Mouse (Mus musculus) gastrocnemius, adult 2 months (tissue): ENCODE data around the gene Srpr. TPM values are rescaled to one million over a fixed set of nuclear protein-coding genes. Genes with fewer than 3 reads are reported as not detected.

ENCODE experiments used
- DNase-seq: peaks from one replicate; pipeline ENCODE4 v3.0.0; 2022
- H3K27ac ChIP-seq: fragments of 200-600 bp; 2 replicates; pipeline ENCODE4 v1.8.1; 2022; ENCODE audit warnings: mild to moderate bottlenecking
- H3K4me3 ChIP-seq: fragments of 200-600 bp; 2 replicates; pipeline ENCODE4 v1.8.1; 2022; ENCODE audit warnings: mild to moderate bottlenecking, moderate library complexity
- CTCF ChIP-seq: fragments of 200-600 bp; IDR thresholded peaks from 2 replicates; pipeline ENCODE4 v1.8.1; 2022; ENCODE audit warnings: antibody characterized with exemption, mild to moderate bottlenecking, moderate library complexity
- intact Hi-C: fragments of 180-260 bp; cut with DNase I; formaldehyde crosslinking; loops from one replicate; pipeline ENCODE4 v1.15.1; 2025
- long read RNA-seq, 2 experiments: library from polyadenylated mRNA; stranded (forward); transcript quantifications; one replicate each; pipeline ENCODE4 v2.0.0; 2021
- total RNA-seq, 2 experiments: library from RNA; stranded (reverse); gene quantifications; 2 replicates each; pipeline ENCODE4 v1.2.3; 2021

Gene Srpr
- 100 to 1,000 TPM; 222 to 262 TPM for total RNA-seq
- long read RNA-seq, experiment 1, transcript Srpr-201 (14 exons, 2,993 nt): major isoform, 521 of 567 reads
- long read RNA-seq, experiment 1, partial matches to known transcripts: 20 of 567 reads
- long read RNA-seq, experiment 1, other reads (novel, unspliced or antisense): 26 of 567 reads
- long read RNA-seq, experiment 2, transcript Srpr-201 (14 exons, 2,993 nt): major isoform, 526 of 572 reads
- long read RNA-seq, experiment 2, partial matches to known transcripts: 27 of 572 reads
- long read RNA-seq, experiment 2, other reads (novel, unspliced or antisense): 19 of 572 reads

GRCm38 (mm10) chr9:35199772-35200471 is at the start of gene Srpr, which contains the start of gene Tirap:
TSS of gene Srpr (plus strand) at chr9:35200175.
TSS of gene Tirap (minus strand) at chr9:35200291.
- DNase-seq: peak; percentile 97
- TF ChIP-seq CTCF: no peak; the same call in 1 of the 2 replicates
- H3K27ac ChIP-seq: peak within 1 kb of the TSS; percentile 96
- peak within 1 kb of the TSS; percentile 96 for H3K4me3 ChIP-seq
- intact Hi-C loops: loop anchor here (5.0 kb wide), 1 partner anchor 37 kb away; no protein-coding TSS in a partner anchor

DNA sequence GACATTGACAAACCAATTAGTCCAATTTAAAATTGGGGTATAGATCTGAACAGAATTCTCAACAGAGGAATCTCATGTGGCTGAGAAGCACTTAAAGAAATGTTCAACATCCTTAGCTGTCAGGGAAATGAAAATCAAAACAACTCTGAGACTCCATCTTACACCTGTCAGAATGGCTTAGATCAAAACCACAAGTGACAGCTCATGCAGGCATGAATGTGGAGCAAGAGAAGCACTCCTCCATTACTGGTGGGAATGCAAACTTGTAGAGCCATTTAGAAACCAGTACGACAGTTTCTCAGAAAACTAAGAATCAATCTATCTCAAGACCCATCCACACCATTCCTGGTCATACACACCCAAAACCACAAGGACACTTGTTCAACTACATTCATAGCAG is 47.1 kb upstream of the Srpr start:
- TF ChIP-seq CTCF: no peak
- intact Hi-C loops: no loop called here

DNA sequence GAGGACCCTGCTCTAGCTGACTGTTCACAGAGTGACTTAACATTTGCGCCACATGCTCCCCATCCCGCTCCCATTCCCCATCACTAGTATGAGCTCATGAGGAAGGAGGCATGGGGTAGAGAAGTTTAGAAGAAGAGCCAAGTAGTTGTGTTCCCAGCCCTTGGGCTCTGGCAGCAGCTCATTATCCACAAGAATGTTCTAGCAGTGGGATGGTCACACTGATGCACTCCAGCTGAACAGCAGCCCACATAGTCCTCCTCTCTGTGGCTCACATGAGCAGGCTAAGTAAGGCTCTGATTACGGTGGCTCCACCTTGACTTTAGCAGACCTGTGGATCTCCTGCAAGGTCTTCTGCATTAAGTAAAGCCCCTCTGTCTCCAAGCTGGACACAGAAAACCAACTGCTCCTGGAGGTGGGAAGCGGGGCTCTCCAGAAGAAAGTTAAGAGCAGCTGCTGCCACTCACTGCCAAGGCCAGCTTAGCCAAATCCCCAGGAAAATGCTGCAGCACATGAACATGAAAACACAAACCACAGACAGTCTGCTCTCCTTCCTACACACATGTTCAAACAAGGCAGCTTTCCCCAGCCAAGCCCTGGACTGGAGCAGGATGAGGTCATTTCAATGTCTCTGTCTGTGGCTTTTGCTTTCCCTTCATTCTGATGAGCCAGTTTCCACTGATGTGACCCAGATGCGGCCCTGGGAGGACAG is 43.8 kb upstream of the Srpr start:
- intact Hi-C loops: no loop called here
- no peak for TF ChIP-seq CTCF
- H3K27ac ChIP-seq: peak overlapping the region; percentile 73
- peak; percentile 63 for DNase-seq
- no peak overlapping the region for H3K4me3 ChIP-seq

More for the DNA sequence above, 47.1 kb upstream of the Srpr start:
- Histone ChIP-seq H3K4me3 (no peak overlapping the region), H3K27ac (no peak overlapping the region)
- no peak for DNase-seq

DNA sequence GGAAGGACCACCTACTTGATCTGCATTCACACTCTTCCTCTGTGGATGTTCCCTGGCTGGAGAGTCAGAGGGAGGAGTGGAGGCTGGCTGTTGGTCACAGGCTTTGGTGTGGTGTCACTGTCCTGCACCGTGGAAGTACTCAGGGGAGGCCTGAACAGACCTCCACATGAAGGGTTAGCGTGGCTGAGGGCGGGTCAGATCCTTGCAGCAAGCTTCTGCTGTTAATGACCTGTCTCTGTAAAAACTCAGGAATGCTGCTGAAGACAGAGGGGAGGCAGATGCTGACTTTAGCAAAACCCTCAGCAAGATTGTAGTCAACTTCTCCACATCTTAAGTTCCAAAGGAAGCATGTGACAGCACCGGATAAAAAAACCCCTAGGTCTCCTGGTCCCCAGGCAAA is 43.1 kb upstream of the Srpr start:
- Histone ChIP-seq H3K4me3 (no peak overlapping the region), H3K27ac (peak overlapping the region; percentile 63)
- intact Hi-C loops: no loop called here
- no peak for DNase-seq
- no peak for TF ChIP-seq CTCF

- intact Hi-C loops: no loop called here
- H3K4me3 ChIP-seq: no peak overlapping the region
- TF ChIP-seq CTCF: no peak
- no peak for DNase-seq
- H3K27ac ChIP-seq: no peak overlapping the region
Observed at GRCm38 (mm10) chr9:35158477-35158876, 41.5 kb upstream of the Srpr start.

- no peak for TF ChIP-seq CTCF
- intact Hi-C loops: loop anchor here (5.0 to 10.0 kb wide), 2 partner anchors 43 to 666 kb away; partner anchors contain the start of gene St3gal4
- H3K4me3 ChIP-seq: no peak overlapping the region
Observed at GRCm38 (mm10) chr9:35160662-35161061, 39.3 kb upstream of the Srpr start.

DNA sequence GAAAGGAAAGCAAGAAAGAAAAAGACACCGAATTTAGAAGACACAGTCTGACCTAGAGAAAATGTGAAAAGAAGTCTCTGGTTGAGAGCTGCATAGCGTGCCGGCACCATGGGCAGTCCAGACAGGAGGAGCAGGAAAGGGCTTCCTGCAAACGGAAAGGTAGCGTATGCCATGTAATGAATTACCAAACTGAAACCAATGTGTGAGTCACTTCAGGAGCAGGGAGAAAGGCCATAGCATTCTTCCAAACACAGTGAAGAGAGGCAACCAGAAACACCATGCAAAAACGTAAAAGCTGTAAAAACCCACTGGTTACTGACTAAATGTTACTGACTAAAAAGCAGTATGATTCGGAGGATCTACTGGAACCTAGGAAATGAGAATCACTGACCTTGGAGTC is 38.3 kb upstream of the Srpr start:
- intact Hi-C loops: loop anchor here (5.0 to 10.0 kb wide), 2 partner anchors 44 to 667 kb away; partner anchors contain the start of gene St3gal4
- TF ChIP-seq CTCF: no peak
- no peak for DNase-seq
- Histone ChIP-seq H3K4me3 (no peak overlapping the region), H3K27ac (peak overlapping the region; percentile 40; the same call in 1 of the 2 replicates)

More at GRCm38 (mm10) chr9:35160662-35161061, 39.3 kb upstream of the Srpr start:
- no peak for DNase-seq
- no peak overlapping the region for H3K27ac ChIP-seq

GRCm38 (mm10) chr9:35163011-35163690 is 36.8 kb upstream of the Srpr start:
- intact Hi-C loops: loop anchor here (5.0 to 10.0 kb wide), 2 partner anchors 46 to 668 kb away; partner anchors contain the start of gene St3gal4
- no peak for TF ChIP-seq CTCF
- peak; percentile 90 for DNase-seq
- Histone ChIP-seq H3K4me3 (peak overlapping the region; percentile 70), H3K27ac (peak overlapping the region; percentile 73)

DNA sequence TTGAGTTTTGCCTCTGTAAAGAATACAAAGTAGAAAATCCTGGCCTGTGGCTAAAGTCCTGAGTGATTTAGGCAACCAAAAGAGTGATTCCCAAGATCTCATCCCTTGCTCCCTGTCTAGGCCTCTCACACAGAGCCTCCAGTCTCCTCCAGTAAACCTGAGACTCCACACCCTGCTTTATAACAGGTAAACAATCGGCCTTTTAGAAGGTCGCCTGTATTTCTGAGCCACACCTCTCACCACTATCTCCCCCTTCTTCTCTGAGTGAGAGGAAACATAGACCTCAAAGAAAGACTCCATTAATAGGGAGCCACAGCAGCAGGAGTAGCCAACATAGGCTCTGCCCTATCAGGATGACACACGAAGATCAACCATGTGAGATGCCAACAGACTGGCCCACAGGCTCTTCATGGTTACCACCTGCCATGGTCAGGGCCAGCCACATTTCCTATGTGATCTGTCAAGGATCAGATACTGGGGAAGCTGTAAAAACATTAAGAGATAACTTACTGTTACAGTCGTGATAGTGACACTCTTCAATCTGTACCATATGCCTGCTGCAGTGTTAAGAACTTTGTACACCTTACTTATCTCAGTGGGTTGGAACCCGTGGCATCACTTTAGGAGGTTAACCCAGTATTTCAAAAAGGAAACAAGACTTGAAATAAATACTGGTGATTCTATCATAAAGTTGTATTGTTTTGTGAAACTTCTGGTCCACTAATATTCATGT is 35.7 kb upstream of the Srpr start:
- no peak for TF ChIP-seq CTCF
- no peak for DNase-seq
- Histone ChIP-seq H3K27ac (peak overlapping the region; percentile 73; the same call in 1 of the 2 replicates), H3K4me3 (no peak overlapping the region)
- intact Hi-C loops: loop anchor here (1.0 to 10.0 kb wide), 4 partner anchors 47 to 670 kb away; partner anchors contain the start of gene St3gal4

GRCm38 (mm10) chr9:35166144-35166797 is 33.7 kb upstream of the Srpr start:
- DNase-seq: peak; percentile 32
- no peak overlapping the region for H3K27ac ChIP-seq

More at GRCm38 (mm10) chr9:35166144-35166797, 33.7 kb upstream of the Srpr start:
- H3K4me3 ChIP-seq: no peak overlapping the region
- TF ChIP-seq CTCF: peak; percentile 71
- intact Hi-C loops: loop anchor here (5.0 to 10.0 kb wide), 2 partner anchors 319 to 671 kb away; no protein-coding TSS in a partner anchor
